Mouse (Mus musculus) right cerebral cortex, postnatal 14 days (tissue): ENCODE measurements around the gene Gm20388.

Experiments used
- DNase-seq: peaks from one replicate; pipeline ENCODE4 v3.0.0; 2022

Gene Gm20388

GRCm38 (mm10) chr8:122149045-122149444 lies 2238.4 kb downstream of the Gm20388 start:
- DNase-seq, result no peak

GRCm38 (mm10) chr8:122149606-122150005 lies 2239.0 kb downstream of the Gm20388 start:
- DNase-seq, result no peak

- no peak for DNase-seq
Observed at GRCm38 (mm10) chr8:122151541-122151940, 2240.9 kb downstream of the Gm20388 start.

DNA sequence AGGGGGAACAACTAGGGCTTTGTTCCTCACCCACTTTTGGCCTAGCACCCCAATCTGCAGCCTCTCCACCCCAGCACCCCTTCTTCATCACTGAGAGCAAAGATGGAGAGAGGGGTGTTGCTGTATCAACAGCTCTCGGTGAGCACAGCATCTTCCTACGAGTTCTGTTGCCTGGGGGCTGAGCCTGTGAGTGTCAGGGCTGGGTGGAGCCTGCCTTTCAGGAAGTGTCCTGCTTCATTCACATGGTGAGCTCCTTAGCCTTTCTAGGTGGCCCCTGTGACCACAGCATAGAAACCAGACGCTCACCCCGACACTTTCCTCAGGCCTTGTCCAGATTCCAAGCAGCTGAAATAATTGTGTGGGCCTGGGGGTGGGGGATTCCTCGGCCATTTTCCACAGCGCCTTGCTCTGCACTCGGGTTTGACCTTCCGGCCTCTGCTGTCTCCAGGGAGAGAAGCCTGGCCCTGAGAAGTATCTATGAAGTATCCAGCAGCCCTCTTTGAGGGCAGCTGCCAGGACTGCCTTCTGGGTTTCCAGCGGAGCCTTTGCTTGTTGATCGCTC lies 2244.5 kb downstream of the Gm20388 start:
- DNase-seq, result no peak

DNA sequence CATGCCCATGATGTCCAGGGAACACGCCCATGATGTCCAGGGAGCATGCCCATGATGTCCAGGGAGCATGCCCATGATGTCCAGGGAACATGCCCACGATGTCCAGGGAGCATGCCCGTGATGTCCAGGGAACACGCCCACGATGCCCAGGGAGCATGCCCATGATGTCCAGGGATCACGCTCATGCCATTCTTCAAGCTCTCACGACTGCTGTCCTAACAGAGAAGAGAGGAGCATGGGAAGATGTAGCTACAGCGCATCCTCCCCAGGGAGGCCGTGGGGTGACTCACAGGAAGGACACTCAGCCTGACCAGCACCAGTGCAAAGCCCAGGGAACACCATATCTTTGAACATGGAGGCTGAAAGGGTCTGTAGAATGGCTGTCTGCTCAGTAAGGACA lies 2245.3 kb downstream of the Gm20388 start:
- no peak for DNase-seq

- no peak for DNase-seq
Observed at GRCm38 (mm10) chr8:122157689-122158088, 2247.0 kb downstream of the Gm20388 start.

GRCm38 (mm10) chr8:122160165-122160564 lies 2249.5 kb downstream of the Gm20388 start:
- DNase-seq, result no peak

- DNase-seq, result peak; percentile 79
Observed at GRCm38 (mm10) chr8:122162992-122163391, 2252.4 kb downstream of the Gm20388 start.

- no peak for DNase-seq
Observed at GRCm38 (mm10) chr8:122167204-122167860, 2256.7 kb downstream of the Gm20388 start.

GRCm38 (mm10) chr8:122169446-122169845 lies 2258.8 kb downstream of the Gm20388 start:
- no peak for DNase-seq

- no peak for DNase-seq
Observed at GRCm38 (mm10) chr8:122171823-122172222, 2261.2 kb downstream of the Gm20388 start.

GRCm38 (mm10) chr8:122174133-122174930 lies 2263.7 kb downstream of the Gm20388 start:
- no peak for DNase-seq

GRCm38 (mm10) chr8:122178392-122178890 lies 2267.8 kb downstream of the Gm20388 start:
- no peak for DNase-seq

GRCm38 (mm10) chr8:122179354-122179753 lies 2268.7 kb downstream of the Gm20388 start:
- no peak for DNase-seq

GRCm38 (mm10) chr8:122180116-122180515 lies 2269.5 kb downstream of the Gm20388 start:
- DNase-seq, result no peak

- DNase-seq, result no peak
Observed at GRCm38 (mm10) chr8:122181414-122181813, 2270.8 kb downstream of the Gm20388 start.

DNA sequence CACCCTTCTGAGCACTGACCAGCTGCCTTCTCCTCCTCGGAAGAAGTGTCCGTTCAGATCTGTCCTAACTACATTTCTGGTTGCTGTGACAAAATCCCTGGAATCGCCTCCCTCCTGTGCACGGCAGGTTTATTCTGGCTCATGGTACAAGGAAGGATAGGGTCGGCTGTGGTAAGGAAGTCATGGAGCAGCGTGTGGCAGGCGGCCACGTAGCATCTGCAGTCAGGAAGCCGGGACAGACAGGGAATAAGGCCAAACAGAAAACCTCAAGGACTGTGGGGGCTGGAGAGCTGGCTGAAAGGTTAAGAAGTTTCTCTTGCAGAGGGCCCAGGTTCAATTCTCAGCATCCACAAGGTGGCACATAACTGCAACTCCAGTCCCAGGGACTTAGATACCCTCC lies 2271.3 kb downstream of the Gm20388 start:
- DNase-seq, result no peak

- DNase-seq, result no peak
Observed at GRCm38 (mm10) chr8:122186363-122186974, 2275.8 kb downstream of the Gm20388 start.

DNA sequence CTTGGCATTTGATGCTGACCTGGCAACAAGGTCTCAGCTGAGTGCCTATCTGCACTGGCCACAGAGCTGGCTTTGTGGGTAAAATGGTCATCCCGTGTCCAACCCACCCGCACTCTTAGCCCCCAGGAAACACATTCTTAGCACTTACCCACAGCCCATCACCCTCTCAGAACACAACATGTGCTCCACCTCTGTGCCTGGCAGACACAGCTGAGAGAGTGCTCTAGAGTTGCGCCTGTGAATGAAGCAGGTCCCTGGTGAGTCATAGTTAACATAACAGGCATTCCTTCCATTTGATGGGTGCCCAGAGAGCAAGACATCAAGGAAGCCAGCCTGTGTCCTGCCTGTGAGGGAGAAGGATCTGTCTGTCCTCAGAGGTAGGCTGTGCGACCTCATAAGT lies 2276.6 kb downstream of the Gm20388 start:
- DNase-seq, result no peak

- peak; percentile 58 for DNase-seq
Observed at GRCm38 (mm10) chr8:122190349-122191053, 2279.9 kb downstream of the Gm20388 start.

DNA sequence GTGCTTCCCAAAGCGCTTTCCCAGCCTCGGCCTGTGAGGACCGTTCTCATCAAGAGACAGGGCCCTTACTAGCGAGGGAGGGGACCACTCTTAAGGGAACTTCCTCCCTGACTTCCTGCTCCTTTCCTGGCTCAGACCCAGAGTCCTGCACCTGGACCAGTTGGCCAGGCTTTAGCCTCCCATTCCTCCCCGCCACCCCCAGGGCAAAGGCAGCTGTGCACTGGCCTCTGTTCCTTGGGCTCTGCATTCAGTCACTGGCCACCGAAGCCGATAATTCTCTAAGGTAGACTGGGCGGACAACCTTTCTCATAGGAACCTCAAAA lies 2280.4 kb downstream of the Gm20388 start:
- no peak for DNase-seq

- no peak for DNase-seq
Observed at GRCm38 (mm10) chr8:122192771-122193170, 2282.1 kb downstream of the Gm20388 start.

GRCm38 (mm10) chr8:122193521-122193920 lies 2282.9 kb downstream of the Gm20388 start:
- no peak for DNase-seq
